Mouse (Mus musculus) lung, adult 18-20 months (tissue): Measurements from ENCODE around the gene Casq1.

Source experiments
- DNase-seq, 2 experiments: peaks; one replicate each; pipeline ENCODE4 v3.0.0; 2022; ENCODE audit warnings: mixed read lengths in 2 of 2

The Casq1 gene

GRCm38 (mm10) chr1:172179102-172179501, 40.6 kb downstream of the Casq1 start:
- no peak for DNase-seq

- no peak for DNase-seq
Observed at GRCm38 (mm10) chr1:172177791-172178190, 41.9 kb downstream of the Casq1 start.

GRCm38 (mm10) chr1:172173181-172173580, 46.5 kb downstream of the Casq1 start:
- DNase-seq: no peak

- no peak for DNase-seq
Observed at GRCm38 (mm10) chr1:172172381-172172780, 47.3 kb downstream of the Casq1 start.

GRCm38 (mm10) chr1:172169809-172170208, 49.9 kb downstream of the Casq1 start:
- no peak for DNase-seq

DNA sequence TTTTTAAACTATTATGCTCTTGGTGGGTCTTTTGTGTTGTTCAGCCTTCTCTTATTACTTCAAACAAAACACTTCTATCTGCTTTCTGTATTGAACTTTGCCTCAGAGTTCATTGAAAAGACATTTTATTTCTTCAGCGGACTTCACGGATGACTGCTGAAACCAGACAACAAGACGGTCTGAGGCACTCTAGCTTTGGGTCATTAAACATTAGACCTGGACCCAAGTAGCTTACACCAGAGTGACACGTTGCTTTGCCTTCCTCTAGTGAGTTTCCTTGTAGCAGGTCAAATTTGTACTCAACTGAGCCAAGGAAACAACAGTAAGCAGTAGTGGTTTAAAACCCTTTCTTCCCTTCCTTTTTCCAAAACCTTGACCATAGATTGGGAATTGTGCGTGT, 51.8 kb downstream of the Casq1 start:
- no peak for DNase-seq

GRCm38 (mm10) chr1:172162959-172163358, 56.7 kb downstream of the Casq1 start:
- DNase-seq: no peak

DNA sequence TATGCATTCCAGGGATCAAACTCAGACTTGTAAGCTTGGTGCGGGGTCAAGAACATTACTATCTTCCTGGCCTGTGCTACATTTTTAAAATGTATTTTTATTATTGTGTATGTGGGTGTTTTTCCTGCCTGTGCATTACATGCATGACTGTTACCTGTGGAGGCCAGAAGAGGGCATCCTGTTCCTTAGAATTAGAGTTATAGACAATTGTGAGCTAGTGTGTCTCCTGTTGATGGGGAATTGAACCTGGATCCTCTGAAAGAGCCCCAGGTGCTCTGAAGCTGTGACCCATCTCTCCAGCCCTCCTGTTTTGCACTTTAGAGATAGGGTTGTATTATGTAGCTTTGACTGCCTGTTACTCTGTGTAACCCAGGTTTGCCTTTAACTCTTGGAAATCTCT, 57.7 kb downstream of the Casq1 start:
- peak; percentile 13 to 30 for DNase-seq

- no peak for DNase-seq
Observed at GRCm38 (mm10) chr1:172160508-172160907, 59.2 kb downstream of the Casq1 start.

- no peak for DNase-seq
Observed at GRCm38 (mm10) chr1:172159970-172160369, 59.7 kb downstream of the Casq1 start.
